Mouse (Mus musculus) limb, embryonic 13.5 days (tissue): ENCODE measurements around the gene Morn3. TPM values are rescaled to one million over a fixed set of nuclear protein-coding genes. Genes with fewer than 3 reads are reported as not detected.

Experiments
- ATAC-seq: fragments of 200-750 bp; cut with Nextera tagmentation; 2 replicates; pipeline ENCODE4 v1.8.0; 2017; ENCODE audit warnings: low read depth, moderate number of reproducible peaks, moderate TSS enrichment; ENCODE audit not compliant: low FRiP score
- H3K27ac ChIP-seq: fragments of 300-500 bp; sonication (generic); 2 replicates; pipeline ENCODE4 v1.5.1; 2015; ENCODE audit warnings: inconsistent platforms, mild to moderate bottlenecking, moderate library complexity
- H3K27me3 ChIP-seq: fragments of 300-500 bp; sonication (generic); 2 replicates; pipeline ENCODE4 v1.6.1; 2015; ENCODE audit warnings: mild to moderate bottlenecking, inconsistent platforms
- H3K36me3 ChIP-seq: fragments of 300-500 bp; sonication (generic); 2 replicates; pipeline ENCODE4 v1.6.1; 2015; ENCODE audit warnings: inconsistent platforms, mild to moderate bottlenecking, moderate library complexity
- H3K4me1 ChIP-seq: fragments of 300-500 bp; sonication (generic); 2 replicates; pipeline ENCODE4 v1.6.1; 2015; ENCODE audit warnings: inconsistent platforms
- H3K4me2 ChIP-seq: fragments of 300-500 bp; sonication (generic); replicated peaks from 2 replicates; pipeline ENCODE4 v1.6.1; 2015; ENCODE audit warnings: inconsistent platforms, mild to moderate bottlenecking, moderate library complexity
- H3K4me3 ChIP-seq: fragments of 300-500 bp; sonication (generic); 2 replicates; pipeline ENCODE4 v1.5.1; 2015; ENCODE audit warnings: moderate library complexity, mild to moderate bottlenecking, inconsistent platforms
- H3K9ac ChIP-seq: fragments of 300-500 bp; sonication (generic); 2 replicates; pipeline ENCODE4 v1.6.1; 2015; ENCODE audit warnings: mild to moderate bottlenecking, inconsistent platforms
- H3K9me3 ChIP-seq: fragments of 300-500 bp; sonication (generic); 2 replicates; pipeline ENCODE4 v1.6.1; 2016; ENCODE audit warnings: inconsistent platforms
- WGBS: fragments of 180-500 bp; shearing (Covaris S2); methylation state at CpG from one replicate; pipeline ENCODE4 v1.1.7; 2015; 5-methylcytosine and 5-hydroxymethylcytosine counted together
- polyA plus RNA-seq: library from polyadenylated mRNA; unstranded; fragments of >200 nt; fragmentation: Nextera tagmentation; extraction: Ambion mirVana; gene quantifications from 2 replicates; pipeline ENCODE4 v1.2.1, GENCODE M21; 2015

Morn3 gene
- polyA plus RNA-seq, 1 experiment from 2014 or later = not detected

- H3K9ac ChIP-seq = no peak overlapping the region
- no peak overlapping the region for H3K27ac ChIP-seq
- no peak for ATAC-seq
- H3K4me3 ChIP-seq = no peak overlapping the region
- peaks cover 6% of the 10 kb centered on the region; the same call in 1 of the 2 replicates for H3K36me3 ChIP-seq
- H3K27me3 ChIP-seq = no peaks in the 10 kb centered on the region
- WGBS = 83% methylated on average over 4 of the region's 4 CpGs
- H3K4me2 ChIP-seq = peak overlapping the region; percentile 5; the same call in 1 of the 2 replicates
- no peaks in the 10 kb centered on the region for H3K9me3 ChIP-seq
- H3K4me1 ChIP-seq = peaks cover 46% of the 10 kb centered on the region
Observed at GRCm38 (mm10) chr5:123017504-123017903, 29.3 kb downstream of the Morn3 start.

GRCm38 (mm10) chr5:123015915-123016314, 30.9 kb downstream of the Morn3 start:
- Histone ChIP-seq H3K27ac (peak overlapping the region; percentile 94), H3K4me1 (peaks cover 46% of the 10 kb centered on the region), H3K36me3 (peaks cover 6% of the 10 kb centered on the region; the same call in 1 of the 2 replicates), H3K9me3 (no peaks in the 10 kb centered on the region), H3K4me2 (peak overlapping the region; percentile 87), H3K9ac (peak overlapping the region; percentile 85), H3K27me3 (no peaks in the 10 kb centered on the region), H3K4me3 (peak overlapping the region; percentile 69)
- ATAC-seq = no peak
- WGBS = 13% methylated on average over 8 of the region's 8 CpGs

GRCm38 (mm10) chr5:123014753-123015701, 31.8 kb downstream of the Morn3 start, which contains the start of gene Orai1:
Orai1 (plus strand) TSS chr5:123015074.
- H3K9ac ChIP-seq = peak within 1 kb of the TSS; percentile 85

GRCm38 (mm10) chr5:123013599-123014315, 33.1 kb downstream of the Morn3 start:
- WGBS = 49% methylated on average over 9 of the region's 9 CpGs
- Histone ChIP-seq H3K4me2 (no peak overlapping the region), H3K9me3 (no peaks in the 10 kb centered on the region), H3K9ac (no peak overlapping the region), H3K4me3 (no peak overlapping the region), H3K36me3 (peaks cover 6% of the 10 kb centered on the region; the same call in 1 of the 2 replicates), H3K27ac (no peak overlapping the region), H3K27me3 (no peaks in the 10 kb centered on the region), H3K4me1 (peaks cover 36% of the 10 kb centered on the region)
- ATAC-seq = no peak

More at GRCm38 (mm10) chr5:123014753-123015701, 31.8 kb downstream of the Morn3 start, which contains the start of gene Orai1:
- Histone ChIP-seq H3K27me3 (no peaks in the 10 kb centered on the region), H3K4me1 (peaks cover 44% of the 10 kb centered on the region), H3K4me2 (peak within 1 kb of the TSS; percentile 87), H3K36me3 (peaks cover 6% of the 10 kb centered on the region; the same call in 1 of the 2 replicates), H3K9me3 (no peaks in the 10 kb centered on the region), H3K4me3 (peak within 1 kb of the TSS; percentile 69), H3K27ac (peak within 1 kb of the TSS; percentile 94)
- ATAC-seq = peak; percentile 94
- under 1% methylated on average over 104 of the region's 106 CpGs for WGBS

GRCm38 (mm10) chr5:123011705-123012104, 35.1 kb downstream of the Morn3 start:
- Histone ChIP-seq H3K27ac (no peak overlapping the region), H3K4me1 (peaks cover 26% of the 10 kb centered on the region), H3K36me3 (no peaks in the 10 kb centered on the region), H3K27me3 (no peaks in the 10 kb centered on the region), H3K4me2 (no peak overlapping the region), H3K9me3 (no peaks in the 10 kb centered on the region), H3K9ac (no peak overlapping the region), H3K4me3 (no peak overlapping the region)
- no peak for ATAC-seq
- 88% methylated on average over 9 of the region's 9 CpGs for WGBS

GRCm38 (mm10) chr5:123010806-123011205, 36.0 kb downstream of the Morn3 start:
- no peak overlapping the region for H3K9ac ChIP-seq
- no peak overlapping the region for H3K27ac ChIP-seq
- 94% methylated on average over 6 of the region's 6 CpGs for WGBS
- no peaks in the 10 kb centered on the region for H3K9me3 ChIP-seq
- no peak overlapping the region for H3K4me3 ChIP-seq
- H3K4me2 ChIP-seq = no peak overlapping the region
- no peaks in the 10 kb centered on the region for H3K36me3 ChIP-seq
- ATAC-seq = no peak
- H3K27me3 ChIP-seq = no peaks in the 10 kb centered on the region
- peaks cover 17% of the 10 kb centered on the region for H3K4me1 ChIP-seq

- 53% methylated on average over 11 of the region's 11 CpGs for WGBS
- no peaks in the 10 kb centered on the region for H3K36me3 ChIP-seq
Observed at GRCm38 (mm10) chr5:123009873-123010272, 36.9 kb downstream of the Morn3 start.

GRCm38 (mm10) chr5:123008877-123009493, 37.8 kb downstream of the Morn3 start:
- 0 out of 2 replicates have a peak, but pooled peaks cover 10% of the 10 kb centered on the region for H3K4me1 ChIP-seq
- WGBS = 57% methylated on average over 7 of the region's 7 CpGs
- no peak overlapping the region for H3K4me2 ChIP-seq
- no peaks in the 10 kb centered on the region for H3K9me3 ChIP-seq
- no peaks in the 10 kb centered on the region for H3K27me3 ChIP-seq
- H3K9ac ChIP-seq = no peak overlapping the region
- no peaks in the 10 kb centered on the region for H3K36me3 ChIP-seq
- no peak for ATAC-seq
- H3K4me3 ChIP-seq = no peak overlapping the region
- no peak overlapping the region; the same call in 1 of the 2 replicates for H3K27ac ChIP-seq

More at GRCm38 (mm10) chr5:123009873-123010272, 36.9 kb downstream of the Morn3 start:
- no peak overlapping the region for H3K9ac ChIP-seq
- no peak overlapping the region for H3K4me2 ChIP-seq
- no peak for ATAC-seq
- no peak overlapping the region for H3K4me3 ChIP-seq
- H3K27me3 ChIP-seq = no peaks in the 10 kb centered on the region
- H3K4me1 ChIP-seq = peaks cover 13% of the 10 kb centered on the region
- H3K27ac ChIP-seq = no peak overlapping the region
- H3K9me3 ChIP-seq = no peaks in the 10 kb centered on the region

- WGBS = 61% methylated on average over 19 of the region's 19 CpGs
- no peaks in the 10 kb centered on the region for H3K27me3 ChIP-seq
- no peak overlapping the region for H3K4me2 ChIP-seq
- no peak for ATAC-seq
- no peak overlapping the region for H3K27ac ChIP-seq
- no peak overlapping the region for H3K4me3 ChIP-seq
- H3K36me3 ChIP-seq = no peaks in the 10 kb centered on the region
- 0 out of 2 replicates have a peak, but pooled peaks cover 10% of the 10 kb centered on the region for H3K4me1 ChIP-seq
- H3K9me3 ChIP-seq = no peaks in the 10 kb centered on the region
- H3K9ac ChIP-seq = no peak overlapping the region
Observed at GRCm38 (mm10) chr5:123005716-123006592, 40.9 kb downstream of the Morn3 start.

GRCm38 (mm10) chr5:123000901-123001300, 45.9 kb downstream of the Morn3 start:
- no peaks in the 10 kb centered on the region for H3K4me1 ChIP-seq
- no peak for ATAC-seq
- no peak overlapping the region for H3K9ac ChIP-seq
- no peak overlapping the region for H3K4me2 ChIP-seq
- H3K9me3 ChIP-seq = no peaks in the 10 kb centered on the region
- no peak overlapping the region for H3K27ac ChIP-seq
- H3K4me3 ChIP-seq = no peak overlapping the region
- H3K36me3 ChIP-seq = no peaks in the 10 kb centered on the region
- H3K27me3 ChIP-seq = no peaks in the 10 kb centered on the region
- 67% methylated on average over 1 of the region's 1 CpGs for WGBS
